Mouse (Mus musculus) heart, adult 8-10 months (tissue): ENCODE measurements around the gene Arfrp1. TPM values are rescaled to one million over a fixed set of nuclear protein-coding genes. Genes with fewer than 3 reads are reported as not detected.

Source experiments
- DNase-seq: peaks from one replicate; pipeline ENCODE4 v3.0.0; 2022; ENCODE audit warnings: low spot score
- total RNA-seq, 4 experiments: library from RNA; stranded (reverse); gene quantifications; 2 replicates each; pipeline ENCODE4 v1.2.4; 2022

Gene Arfrp1
- total RNA-seq: 10 to 100 TPM; 50.2 to 56.0 (median 53.9) TPM

DNA sequence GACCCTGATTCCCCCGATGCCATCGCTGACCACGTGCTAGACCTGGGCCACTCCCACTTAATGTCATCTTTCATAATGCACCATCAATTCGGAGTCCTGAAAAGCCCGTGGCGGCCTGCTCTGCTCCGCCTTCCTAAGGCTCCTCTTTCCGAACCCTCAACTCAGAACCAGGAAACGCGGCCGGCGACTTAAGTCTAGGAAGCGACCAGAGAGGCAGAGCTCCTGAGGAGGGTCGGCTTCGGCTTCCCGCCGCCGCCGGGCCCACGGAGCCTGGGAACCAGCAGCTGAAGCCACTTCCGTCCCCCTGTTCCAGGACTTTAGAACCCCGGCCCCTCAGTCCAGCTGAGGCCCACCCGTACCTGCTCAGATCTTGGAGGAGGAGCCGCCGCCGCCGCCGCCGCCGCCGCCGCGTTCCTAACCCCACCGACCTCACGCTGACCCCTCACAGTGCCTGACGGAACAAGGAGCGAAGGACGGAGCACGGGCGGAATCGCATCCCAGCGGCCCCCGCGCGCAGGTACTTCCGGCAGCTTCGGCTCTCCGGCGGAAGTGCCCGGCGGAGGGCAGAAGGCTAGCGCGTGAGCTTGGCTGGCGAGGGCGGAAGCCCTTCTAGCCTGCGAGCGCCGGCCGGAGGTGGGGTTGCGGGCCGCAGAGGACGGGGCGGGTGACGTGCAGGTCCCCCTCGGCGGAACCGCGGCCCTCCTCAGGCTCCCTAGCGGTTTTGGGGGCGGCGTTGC is at the start of gene Arfrp1, which contains the start of gene Zgpat:
Arfrp1 (minus strand) TSS at position 545 of the 737 bp plus-strand sequence.
Zgpat (plus strand) TSS at position 69 of the 737 bp plus-strand sequence.
- DNase-seq: peak; percentile 90

DNA sequence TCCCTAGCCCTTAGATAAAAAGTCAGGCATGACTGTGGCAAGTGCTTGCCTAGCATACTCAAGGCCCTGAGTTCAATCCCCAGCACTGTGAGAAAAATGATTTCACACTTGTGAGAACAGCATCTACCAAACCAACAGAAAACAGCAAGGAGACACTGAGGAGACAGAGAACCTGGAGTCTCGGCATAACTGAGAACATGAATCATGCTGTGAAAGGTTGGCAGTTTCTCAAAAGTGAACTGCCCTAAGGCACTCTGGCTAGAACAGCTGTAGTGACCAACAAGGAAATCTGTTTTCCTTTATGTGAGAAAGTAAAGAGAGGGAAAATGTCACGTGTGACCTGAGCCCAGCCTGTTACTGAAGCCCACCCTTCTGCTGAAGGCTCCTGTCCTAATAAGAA is 47.9 kb upstream of the Arfrp1 start:
- no peak for DNase-seq

DNA sequence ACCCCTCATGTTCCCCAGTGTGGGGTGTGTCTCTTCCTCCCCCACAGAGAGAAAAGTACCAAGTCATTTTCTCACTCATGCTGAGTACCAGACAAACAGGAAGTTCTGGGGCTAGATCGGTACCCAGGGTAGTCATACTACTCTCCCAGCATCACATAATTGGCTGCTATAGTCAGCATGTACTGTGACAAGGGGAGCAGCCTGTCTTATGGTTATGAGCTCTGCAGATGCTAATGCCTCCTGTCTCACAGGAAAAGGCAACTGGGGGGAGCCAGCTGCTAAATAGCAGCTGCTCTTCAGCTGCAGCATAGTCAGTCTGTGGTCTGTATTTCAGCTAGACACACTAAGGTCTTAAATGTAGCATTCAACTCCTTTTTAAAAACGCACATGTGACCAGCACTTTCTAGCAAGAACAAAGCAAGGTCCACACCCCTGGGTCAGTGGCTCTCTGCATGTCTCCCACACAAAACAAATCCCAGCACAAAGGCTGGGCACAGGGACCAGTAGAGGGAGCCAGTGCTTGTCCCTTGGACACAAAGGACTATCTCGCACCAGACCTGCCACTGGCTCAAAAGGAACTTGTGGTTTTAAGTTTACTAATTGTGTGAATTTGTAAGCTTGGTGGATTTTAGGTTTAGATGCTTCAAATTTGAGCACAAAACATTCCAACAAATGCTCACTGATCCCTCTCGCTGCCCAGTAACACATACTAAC is 45.7 kb upstream of the Arfrp1 start:
- peak; percentile 72 for DNase-seq

DNA sequence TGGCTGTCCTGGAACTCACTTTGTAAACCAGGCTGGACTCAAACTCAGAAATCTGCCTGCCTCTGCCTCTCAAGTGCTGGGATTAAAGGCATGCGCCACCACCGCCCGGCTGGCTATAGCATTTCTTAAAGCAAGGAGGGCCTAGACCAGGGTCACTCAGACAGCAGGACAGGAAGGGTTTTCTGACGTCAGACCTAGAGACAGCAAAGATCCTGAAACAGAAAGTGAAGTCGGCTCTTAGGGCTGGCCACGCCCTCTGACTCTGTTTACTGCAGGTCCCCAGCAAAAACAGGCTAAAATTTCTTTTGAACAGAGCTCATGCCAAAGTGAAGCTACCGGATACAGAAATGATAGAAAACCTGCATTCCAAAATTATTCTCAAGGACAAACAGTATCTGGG is 44.4 kb upstream of the Arfrp1 start:
- DNase-seq: no peak

DNA sequence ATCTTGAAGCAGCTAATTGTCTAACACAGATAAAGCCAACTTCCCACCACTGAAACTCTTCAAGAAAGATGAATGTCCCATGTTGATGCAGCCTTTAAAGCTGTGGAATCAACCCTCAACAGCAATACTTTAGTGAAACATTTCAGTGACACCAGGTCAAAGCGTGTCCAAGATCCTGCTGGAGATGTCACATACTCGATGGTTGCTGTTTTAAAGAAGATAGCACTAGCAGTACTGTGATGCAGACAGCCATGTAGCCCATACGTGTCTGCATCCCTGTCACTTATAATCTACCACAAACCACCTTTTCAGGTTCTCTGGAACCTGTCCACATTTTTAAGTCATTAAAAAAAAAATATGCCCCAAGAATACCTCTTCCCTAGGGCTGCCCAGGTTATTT is 38.5 kb upstream of the Arfrp1 start:
- DNase-seq: no peak

DNA sequence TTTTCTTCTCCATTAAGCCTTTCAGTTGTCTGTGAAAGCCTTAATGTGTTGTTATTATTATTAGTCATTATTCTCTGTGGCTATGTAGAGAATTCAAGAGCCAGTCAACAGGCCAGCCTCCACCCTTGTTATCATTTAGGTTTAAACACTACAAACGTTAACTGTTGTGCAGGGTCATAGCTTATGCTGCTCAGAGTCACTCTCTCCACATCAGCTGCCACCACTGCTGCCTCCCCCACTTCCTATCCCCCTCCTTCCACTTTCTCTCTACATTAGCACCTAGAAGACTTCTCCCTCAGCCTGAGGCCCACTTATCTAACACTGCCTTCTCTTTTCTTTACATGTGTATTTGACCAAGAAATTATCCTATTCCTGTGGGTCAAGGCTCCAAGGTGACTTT is 36.3 kb upstream of the Arfrp1 start:
- no peak for DNase-seq

DNA sequence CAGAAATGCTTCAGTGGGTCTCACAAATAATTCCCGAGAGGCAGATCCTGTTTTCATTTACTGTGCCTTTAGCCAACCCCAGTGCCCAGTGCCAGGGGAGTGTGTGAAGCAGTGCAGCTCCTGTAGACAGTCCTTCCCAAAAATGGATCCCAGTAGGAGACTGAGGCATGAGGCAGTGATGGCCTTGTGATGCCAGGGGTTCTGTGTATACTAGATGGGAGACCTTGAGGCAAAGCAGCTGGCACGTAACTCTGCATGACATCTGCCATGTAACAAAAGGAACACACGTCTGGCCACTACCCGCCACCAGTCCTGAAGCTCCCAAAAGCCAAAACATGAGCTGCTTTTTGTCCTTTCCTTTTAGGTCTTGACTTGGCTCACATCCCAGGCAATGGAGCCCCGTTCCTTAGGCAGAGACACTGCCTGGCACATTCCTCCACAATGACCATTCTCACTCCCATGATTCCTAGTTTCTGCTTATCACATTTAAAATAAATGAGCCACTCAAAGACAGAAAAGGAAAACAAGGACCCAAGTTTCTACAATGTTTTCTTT is 32.1 kb upstream of the Arfrp1 start:
- DNase-seq: no peak

DNA sequence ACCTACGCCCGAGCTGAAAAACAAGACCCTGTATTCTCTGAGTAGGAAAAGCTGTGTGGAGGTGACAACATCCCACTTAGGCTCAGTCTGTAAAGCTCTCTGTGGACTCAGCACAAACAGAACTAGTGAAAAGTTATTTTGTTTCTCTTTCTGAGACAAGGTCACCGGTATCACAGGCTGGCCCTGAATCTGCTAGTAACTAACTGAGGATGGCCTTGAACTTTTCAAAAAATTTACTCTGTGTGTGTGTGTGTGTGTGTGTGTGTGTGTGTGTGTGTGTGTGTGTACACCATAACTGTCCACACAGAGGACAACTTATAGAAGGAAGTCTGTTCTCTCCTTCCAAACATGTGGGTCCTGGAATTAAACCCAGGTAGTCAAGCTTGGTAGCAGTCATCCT is 28.9 kb upstream of the Arfrp1 start:
- no peak for DNase-seq

DNA sequence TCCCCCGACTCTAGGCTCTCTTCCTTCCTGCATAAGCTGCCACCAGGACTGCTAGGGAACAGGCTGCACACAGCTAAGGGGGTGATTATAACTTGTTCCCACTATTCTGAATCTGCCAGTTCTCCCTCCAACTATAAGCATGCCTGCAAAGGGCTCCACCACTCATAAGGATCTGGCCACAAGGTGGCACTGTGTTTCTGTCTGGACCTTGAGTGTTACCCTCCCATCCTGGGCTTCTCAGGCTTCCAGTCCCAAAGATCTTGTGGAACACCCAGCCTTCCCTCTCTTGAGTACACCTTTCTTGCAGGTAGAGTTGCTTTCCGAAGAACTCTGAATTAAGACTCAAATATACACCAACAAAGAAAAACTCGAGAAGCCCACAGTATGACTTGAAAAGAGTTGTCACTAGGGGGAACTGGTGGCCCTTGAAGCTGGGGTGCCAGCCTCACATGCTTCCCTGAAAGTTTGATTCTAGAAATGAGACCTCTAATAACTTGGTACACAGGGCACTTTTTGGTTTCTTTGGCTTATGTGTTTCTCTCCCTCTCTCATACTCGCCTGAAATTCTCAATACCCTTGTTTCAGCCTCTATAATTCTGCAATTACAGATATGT is 27.5 kb upstream of the Arfrp1 start:
- DNase-seq: peak; percentile 82

DNA sequence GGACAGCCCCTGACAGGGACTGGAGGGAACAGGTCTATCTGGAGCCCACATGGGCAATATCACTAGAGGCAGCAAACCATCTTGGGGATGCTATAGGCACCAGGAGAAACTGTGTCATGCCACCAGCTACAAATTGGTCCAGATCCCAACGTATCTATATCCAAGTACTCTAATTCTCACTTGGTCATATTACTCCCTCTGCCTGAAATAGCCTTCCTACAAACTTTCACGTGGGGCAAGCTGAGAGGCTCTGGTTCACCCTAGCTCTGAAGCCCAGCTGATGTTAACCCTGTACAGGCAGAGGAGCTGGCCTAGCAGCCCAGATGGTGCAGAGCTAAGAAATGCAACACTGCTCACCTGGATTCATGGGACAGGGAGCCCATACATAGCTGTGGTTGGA is 26.3 kb upstream of the Arfrp1 start:
- DNase-seq: no peak

DNA sequence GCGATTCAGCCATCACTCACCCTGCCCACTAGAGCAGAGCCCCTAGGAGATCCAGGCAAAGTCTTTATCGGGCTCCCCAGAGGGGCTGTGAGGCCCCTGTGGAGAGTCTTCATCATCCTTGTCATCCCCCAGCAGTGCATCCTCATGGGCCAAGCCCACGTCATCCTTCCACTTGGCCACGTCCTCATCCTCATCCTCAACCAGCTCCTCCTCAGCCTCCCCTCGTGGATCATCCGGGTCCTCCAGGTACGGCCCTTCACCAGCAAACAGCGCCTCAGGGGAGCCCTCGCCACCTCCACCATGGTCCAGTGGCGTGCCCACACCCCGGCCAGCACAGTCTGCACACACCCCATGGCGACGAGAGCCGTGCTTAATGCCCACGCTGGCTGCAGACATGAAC is 25.8 kb upstream of the Arfrp1 start:
- no peak for DNase-seq

DNA sequence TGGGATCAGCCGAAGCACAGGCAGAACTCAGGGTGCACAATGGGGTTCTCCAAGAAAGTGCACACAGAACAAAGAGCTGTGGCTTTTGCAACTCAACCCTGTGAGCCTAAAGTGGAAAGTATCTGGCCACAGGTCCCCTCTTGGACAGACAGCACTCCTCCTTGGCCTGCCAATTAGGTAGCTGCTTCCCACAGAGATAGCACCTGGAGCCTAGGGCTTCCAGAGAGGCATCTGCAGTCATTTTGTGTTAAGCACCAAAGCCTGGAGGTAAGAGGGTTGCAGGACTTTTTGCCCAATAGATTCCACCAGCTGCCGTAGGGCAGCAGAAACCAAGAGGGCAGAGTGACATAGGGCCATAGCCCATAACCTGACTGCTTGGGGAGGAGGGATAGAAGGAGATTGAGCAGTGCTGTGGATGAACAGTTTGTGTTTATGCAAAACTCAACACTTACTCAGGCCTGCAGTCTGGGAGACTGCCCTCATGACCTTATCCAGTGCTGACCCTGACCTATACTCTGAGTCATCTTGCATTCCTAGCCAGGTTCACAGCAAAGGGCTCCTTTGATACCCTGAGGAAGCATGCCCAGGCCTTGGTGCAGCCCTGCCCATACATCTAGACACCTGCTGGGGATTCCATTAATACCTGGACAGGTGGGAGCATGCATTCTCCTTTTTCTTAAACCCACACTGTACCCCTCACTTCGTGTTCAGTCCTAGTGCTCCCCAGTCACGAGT is 25.1 kb upstream of the Arfrp1 start:
- DNase-seq: no peak

DNA sequence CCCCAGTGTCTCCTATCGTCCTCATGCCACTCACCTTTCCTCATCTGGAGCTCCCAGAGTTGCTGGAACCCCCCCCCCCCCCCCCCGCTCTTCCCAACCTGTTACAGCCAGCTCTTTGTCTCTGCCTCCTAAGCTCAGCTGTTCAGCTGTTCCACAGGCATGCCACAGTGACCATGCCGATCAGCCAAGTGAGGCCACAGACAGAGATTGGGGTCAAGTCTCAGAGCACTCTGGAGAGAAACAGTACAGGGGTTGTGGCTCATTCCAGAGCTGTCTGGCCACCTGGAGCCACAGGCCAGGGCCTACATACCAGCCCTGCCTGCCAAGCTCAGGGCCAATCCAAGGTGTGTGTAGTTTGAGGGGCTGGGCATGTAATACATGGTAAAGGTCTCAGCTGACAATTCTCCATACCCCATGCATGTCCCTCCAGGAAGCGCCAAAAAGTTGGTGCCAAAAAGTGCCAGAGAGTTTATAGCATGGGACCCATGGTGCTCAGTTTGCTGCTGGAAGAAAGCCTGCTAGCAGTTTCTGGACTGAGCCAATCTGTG is 21.5 kb upstream of the Arfrp1 start:
- DNase-seq: no peak

DNA sequence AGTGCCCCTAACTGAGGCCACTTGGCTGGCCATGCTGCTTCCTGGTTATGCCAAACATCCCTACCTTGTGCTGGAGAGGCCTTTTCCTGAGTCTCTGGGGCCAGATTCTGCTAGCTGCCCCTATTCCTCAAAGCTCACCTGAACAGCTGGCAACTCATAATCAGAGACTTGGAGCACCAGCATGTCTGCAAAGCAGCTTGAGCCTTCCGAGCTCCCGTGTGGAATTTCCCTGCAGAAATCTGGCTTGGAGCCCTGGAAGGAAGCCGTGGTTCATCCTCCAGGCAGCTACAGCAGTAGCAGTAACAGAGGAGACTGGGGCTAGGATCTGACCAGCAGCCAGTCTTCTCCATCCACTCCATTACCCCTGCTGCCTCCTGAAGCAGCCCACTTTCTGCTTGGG is 20.7 kb upstream of the Arfrp1 start:
- DNase-seq: peak; percentile 72

DNA sequence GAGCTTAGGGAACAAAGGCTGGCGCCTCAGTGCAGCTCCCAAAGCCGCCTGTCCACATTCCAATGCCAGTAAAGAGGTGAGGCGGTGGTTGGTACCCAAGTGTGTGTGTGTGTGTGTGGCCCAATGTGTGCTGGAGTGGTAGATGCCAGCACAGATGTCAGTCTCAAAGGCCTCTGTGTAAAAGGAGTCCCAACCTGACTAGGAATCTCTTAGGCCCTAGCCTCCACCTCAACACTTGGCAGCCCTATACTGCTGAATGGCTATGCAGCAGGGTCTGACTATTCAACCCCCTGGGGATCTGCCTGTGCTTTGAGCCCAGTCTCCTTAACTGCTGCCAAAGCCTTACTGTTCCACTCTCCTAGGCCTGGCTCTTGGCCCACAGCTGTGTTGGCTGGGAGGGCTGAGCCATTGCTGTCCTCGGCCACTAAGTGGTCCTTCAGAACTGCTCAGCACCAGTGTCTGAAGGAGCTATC is 19.8 kb upstream of the Arfrp1 start:
- peak; percentile 71 for DNase-seq

DNA sequence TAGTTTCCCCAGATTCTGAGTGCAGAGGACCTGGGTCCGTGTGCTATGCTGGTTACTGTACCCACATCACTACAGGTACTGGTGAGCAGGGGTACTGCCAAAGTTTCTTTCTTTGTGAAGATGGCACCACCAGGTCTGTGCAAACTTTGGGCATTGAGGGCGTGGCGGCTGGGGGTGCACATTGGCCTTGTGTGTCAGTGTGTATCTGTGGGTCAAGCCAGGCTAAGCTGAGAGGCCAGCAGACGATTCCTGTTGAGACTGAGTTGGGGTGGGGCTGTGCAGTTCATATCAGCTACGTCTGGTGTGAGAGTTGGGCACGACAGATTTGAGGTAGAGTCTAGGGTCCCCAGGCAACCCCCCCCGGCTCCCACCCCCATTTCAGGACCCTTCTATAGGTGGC is 19.3 kb upstream of the Arfrp1 start:
- DNase-seq: no peak

DNA sequence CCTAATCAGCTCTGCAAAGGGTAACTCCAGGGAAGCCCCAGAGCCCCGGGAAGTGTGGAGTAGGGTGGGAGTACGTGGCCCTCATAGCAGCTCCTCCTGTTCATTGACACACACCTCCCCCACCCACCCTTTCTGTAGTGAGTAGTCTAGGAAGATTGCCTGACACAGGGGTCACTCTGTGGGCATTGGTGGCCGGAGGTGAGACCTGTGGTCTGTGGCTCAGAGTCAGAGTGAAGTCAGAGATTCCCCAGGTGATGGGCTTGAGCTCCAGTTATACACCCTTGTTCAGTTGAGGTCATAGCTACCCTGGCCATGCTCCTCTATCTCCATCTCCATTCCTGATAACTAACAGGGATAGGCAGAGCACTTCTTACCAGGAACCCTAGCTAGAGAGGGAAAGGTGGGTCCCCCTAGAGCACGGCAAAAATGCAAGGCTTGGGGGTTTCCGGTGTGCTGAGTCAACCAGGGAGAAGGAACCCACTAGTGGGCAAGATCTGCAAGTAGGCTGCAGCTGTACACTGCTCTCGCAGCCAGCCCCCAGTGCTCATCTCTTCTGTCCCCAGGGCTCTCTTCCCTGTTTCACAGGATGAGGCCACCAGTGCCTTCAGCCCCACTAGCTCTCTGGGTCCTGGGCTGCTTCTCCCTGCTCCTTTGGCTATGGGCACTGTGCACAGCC is 16.6 kb upstream of the Arfrp1 start:
- DNase-seq: no peak

DNA sequence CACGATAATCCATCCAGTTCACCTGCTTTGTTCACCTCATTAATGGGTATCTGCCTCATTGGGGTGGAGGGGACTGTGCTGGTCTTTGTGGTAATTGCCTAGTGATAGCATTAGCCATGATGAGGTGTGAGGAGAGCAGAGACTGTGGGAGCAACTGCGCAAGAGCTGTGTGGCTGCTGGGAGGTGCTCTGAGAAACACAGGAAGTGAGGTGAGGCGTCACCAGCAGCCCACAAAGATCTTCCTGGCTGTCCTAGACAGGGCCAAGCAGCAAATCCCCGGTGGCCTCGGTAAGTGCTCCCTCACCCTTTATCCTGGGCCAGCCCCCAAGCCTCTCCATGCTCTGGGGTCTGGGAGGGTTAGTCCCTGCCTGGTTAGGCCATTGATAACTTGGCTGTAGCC is 15.9 kb upstream of the Arfrp1 start:
- no peak for DNase-seq

DNA sequence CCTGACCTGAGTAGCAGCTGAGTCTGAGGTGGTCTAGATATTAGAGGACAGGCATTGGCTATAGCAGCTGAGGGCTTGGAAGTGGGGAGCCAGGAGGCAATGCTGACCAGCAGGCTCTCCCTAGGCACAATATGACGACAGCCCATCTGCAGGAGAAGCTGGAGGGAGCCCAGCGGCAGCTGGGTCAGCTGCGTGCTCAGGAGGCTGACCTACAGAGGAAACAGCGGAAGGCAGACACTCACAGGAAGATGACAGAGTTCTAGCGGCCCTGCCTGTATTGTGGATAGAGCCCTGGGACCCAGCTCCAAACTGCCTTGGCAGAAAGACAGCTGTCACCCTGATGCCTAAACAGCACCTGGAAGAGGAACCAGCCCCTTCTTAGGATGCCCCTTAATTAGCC is 15.0 kb upstream of the Arfrp1 start:
- no peak for DNase-seq

DNA sequence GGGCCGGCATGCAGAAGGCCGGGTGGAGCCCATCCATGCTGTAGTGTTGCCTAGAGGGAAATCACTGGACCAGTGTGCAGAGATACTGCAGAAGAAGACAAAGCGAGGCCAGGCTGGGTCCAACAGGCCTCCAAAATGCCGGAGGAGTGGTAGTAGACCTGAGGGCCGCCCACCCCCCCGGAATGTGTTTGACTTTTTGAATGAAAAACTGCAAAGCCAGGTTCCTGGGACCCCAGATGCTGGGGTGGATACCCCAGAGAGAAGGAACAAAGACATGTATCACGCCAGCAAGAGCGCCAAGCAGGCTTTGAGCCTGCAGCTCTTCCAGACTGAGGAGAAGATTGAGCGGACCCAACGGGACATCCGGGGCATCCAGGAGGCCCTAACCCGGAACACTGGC is 14.6 kb upstream of the Arfrp1 start, which contains the start of gene Lime1:
Lime1 (plus strand) TSS at position 301 of the 400 bp plus-strand sequence.
- no peak for DNase-seq

DNA sequence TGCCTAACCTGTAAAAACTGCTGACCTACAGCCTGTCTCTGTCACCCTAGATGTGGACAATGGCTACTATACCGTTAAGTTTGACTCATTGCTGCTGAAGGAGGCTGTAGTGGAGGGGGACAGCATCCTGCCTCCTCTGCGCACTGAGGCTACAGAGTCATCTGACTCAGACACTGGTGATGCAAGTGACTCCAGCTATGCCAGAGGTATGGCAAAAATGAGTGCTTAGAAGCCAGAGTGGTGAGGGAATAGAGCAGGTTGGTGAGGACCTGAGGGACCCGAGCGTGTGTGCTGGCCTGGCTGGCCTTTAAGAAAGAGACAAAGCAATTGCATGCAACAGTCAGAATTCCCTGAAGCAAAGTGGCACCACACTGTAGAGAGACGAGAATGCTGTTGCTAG is 13.5 kb upstream of the Arfrp1 start:
- DNase-seq: no peak
